Mouse (Mus musculus) olfactory bulb, adult 2 months (tissue): ENCODE data around the gene Mras.

Experiments
- CTCF ChIP-seq: fragments of 200-500 bp; IDR thresholded peaks from 2 replicates; pipeline ENCODE4 v1.5.1; 2012; ENCODE audit warnings: low read depth, mild to moderate bottlenecking, low read length, moderate library complexity; ENCODE audit not compliant: insufficient read depth
- POLR2A ChIP-seq: fragments of 200-500 bp; IDR thresholded peaks from 2 replicates; pipeline ENCODE4 v1.6.1; 2012; ENCODE audit warnings: mild to moderate bottlenecking, low read depth, low read length, moderate library complexity; ENCODE audit not compliant: insufficient read depth

DNA sequence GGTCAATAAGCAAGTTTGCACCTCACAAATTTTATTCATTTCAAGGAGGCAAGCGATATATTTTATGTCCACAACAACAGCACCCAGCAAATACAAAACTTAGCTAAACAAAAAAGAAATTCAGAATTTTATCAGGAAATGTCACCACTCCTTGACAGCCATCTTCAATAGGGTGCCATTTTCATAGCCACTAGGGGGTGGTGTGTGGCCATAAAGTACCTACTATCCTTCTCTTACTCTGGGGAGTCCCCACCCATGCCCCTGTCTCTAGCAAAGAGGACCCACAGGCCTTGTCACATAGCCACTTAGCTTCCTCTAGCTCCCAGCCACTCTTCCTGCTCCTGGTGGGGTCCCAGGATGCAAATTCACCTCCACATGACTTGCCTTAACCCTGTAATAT is 98.0 kb downstream of the Mras start:
- no peak for TF ChIP-seq CTCF
- TF ChIP-seq POLR2A, result no peak
